Mouse (Mus musculus) heart, adult 18-20 months (tissue): ENCODE data around the gene Pdia5. TPM values are rescaled to one million over a fixed set of nuclear protein-coding genes. Genes with fewer than 3 reads are reported as not detected.
A peak's percentile ranks its signal among the peaks of the same experiment; 100 is the strongest.

Source experiments
- DNase-seq, 2 experiments: peaks; one replicate each; pipeline ENCODE4 v3.0.0; 2021 to 2022; ENCODE audit warnings: mixed read lengths in 1 of 2
- microRNA-seq, 2 experiments: library from miRNA; unstranded; fragments of <30 nt; microRNA quantifications; one replicate each; pipeline ENCODE4 v1.2.0; 2022
- total RNA-seq, 2 experiments: library from RNA; stranded (reverse); gene quantifications; 2 replicates each; pipeline ENCODE4 v1.2.3; 2021

Pdia5 gene
- total RNA-seq, 2 experiments from 2014 or later = 4.6 to 4.9 TPM

DNA sequence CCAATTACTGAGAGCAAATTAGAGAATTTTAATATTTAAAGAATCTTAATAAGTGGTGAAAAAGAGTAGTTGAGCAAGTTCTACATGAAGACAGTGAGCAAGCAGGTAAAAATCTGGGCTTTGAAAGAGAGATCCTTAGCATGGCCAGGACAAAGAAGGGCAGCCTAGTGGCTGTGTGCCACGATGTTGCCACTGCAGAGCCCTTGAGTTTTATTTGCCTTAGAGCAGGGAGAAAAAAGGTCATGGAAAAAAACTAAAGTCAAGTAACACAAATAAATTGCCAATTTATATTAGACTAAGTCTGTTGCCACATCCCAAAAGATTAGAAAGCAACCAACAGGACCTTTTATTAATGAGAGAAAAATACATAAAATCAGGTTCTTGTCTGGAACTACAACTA lies 133.2 kb downstream of the Pdia5 start:
- DNase-seq = peak; percentile 12 to 13

Small RNAs within 50 kb of the gene (microRNA-seq; reads per million reads assigned to microRNA genes)
- gene Gm25548 = 0 reads per million in 2 experiments

Other genes starting within 250 kb of the Pdia5 start
- 10 to 100 TPM; 11.9 to 12.2 TPM for gene Sec22a, start 127.0 kb downstream of the Pdia5 start, total RNA-seq
- 1 to 10 TPM; 3.2 to 3.8 TPM for gene Sema5b, start 50.3 kb upstream of the Pdia5 start, total RNA-seq